Mouse (Mus musculus) liver, embryonic 14.5 days (tissue): ENCODE measurements around the gene Uox. TPM values are rescaled to one million over a fixed set of nuclear protein-coding genes. Genes with fewer than 3 reads are reported as not detected.

Source experiments
- ATAC-seq: fragments of 200-750 bp; cut with Nextera tagmentation; 2 replicates; pipeline ENCODE4 v1.8.0; 2017; ENCODE audit warnings: moderate number of reproducible peaks, mild to moderate bottlenecking, moderate library complexity; ENCODE audit not compliant: insufficient read depth
- DNase-seq, 3 experiments: peaks; one replicate each; pipeline ENCODE4 v3.0.0-alpha.2; 2012 to 2013; ENCODE audit warnings: low read depth in 3 of 3, low spot score in 3 of 3
- H3K27ac ChIP-seq: fragments of 300-500 bp; sonication (generic); 2 replicates; pipeline ENCODE4 v1.5.1; 2014; ENCODE audit warnings: moderate library complexity, mild to moderate bottlenecking, control low read depth, inconsistent platforms
- H3K27me3 ChIP-seq: fragments of 300-500 bp; sonication (generic); 2 replicates; pipeline ENCODE4 v1.6.1; 2014; ENCODE audit warnings: mild to moderate bottlenecking, low read length, moderate library complexity; ENCODE audit not compliant: control insufficient read depth, insufficient read depth
- H3K36me3 ChIP-seq: fragments of 300-500 bp; sonication (generic); replicated peaks from 2 replicates; pipeline ENCODE4 v1.6.1; 2014; ENCODE audit warnings: low read depth; ENCODE audit not compliant: control insufficient read depth, insufficient read depth
- H3K4me1 ChIP-seq, 2 experiments: fragments of 200-500 bp in 1 of 2; fragments of 300-500 bp in 1 of 2; sonication (generic) in 1 of 2; replicated peaks; 2 replicates each; pipeline ENCODE4 v1.6.1; 2012 to 2014; ENCODE audit warnings: antibody characterized with exemption in 1 of 2, inconsistent platforms in 1 of 2, low read length in 1 of 2; ENCODE audit not compliant: control insufficient read depth in 2 of 2, insufficient read depth in 2 of 2
- H3K4me2 ChIP-seq: fragments of 300-500 bp; sonication (generic); 2 replicates; pipeline ENCODE4 v1.6.1; 2014; ENCODE audit warnings: low read depth, mild to moderate bottlenecking, control low read depth, moderate library complexity
- H3K4me3 ChIP-seq, 2 experiments: fragments of 200-500 bp in 1 of 2; fragments of 300-500 bp in 1 of 2; sonication (generic) in 1 of 2; 2 replicates each; pipeline ENCODE4 v1.5.1; 2012 to 2014; ENCODE audit warnings: low read depth in 2 of 2, low read length in 2 of 2, mild to moderate bottlenecking in 2 of 2, control low read depth in 1 of 2, inconsistent platforms in 1 of 2, moderate library complexity in 1 of 2; ENCODE audit not compliant: insufficient read depth in 1 of 2
- H3K9ac ChIP-seq: fragments of 300-500 bp; sonication (generic); replicated peaks from 2 replicates; pipeline ENCODE4 v1.6.1; 2014; ENCODE audit warnings: mild to moderate bottlenecking, control low read depth, moderate library complexity
- H3K9me3 ChIP-seq: fragments of 300-500 bp; sonication (generic); 2 replicates; pipeline ENCODE4 v1.6.1; 2016; ENCODE audit warnings: low read length, mixed read lengths; ENCODE audit not compliant: control insufficient read depth
- CTCF ChIP-seq: IDR thresholded peaks from 2 replicates; pipeline ENCODE4 v1.5.1; 2016; ENCODE audit warnings: antibody characterized with exemption, low read depth, control low read depth
- EP300 ChIP-seq: IDR thresholded peaks from 2 replicates; pipeline ENCODE4 v1.6.1; 2016; ENCODE audit warnings: antibody characterized with exemption, low read depth
- WGBS: fragments of 180-500 bp; shearing (Covaris S2); extraction: QIAGEN DNeasy Blood & Tissue Kit; methylation state at CpG from one replicate; pipeline ENCODE4 v1.1.7; 2014; ENCODE audit not compliant: insufficient replicate concordance; 5-methylcytosine and 5-hydroxymethylcytosine counted together
- polyA plus RNA-seq, 2 experiments: library from polyadenylated mRNA; depleted of rRNA in 1 of 2; stranded (reverse) in 1 of 2; unstranded in 1 of 2; fragments of >200 nt; fragmentation: Nextera tagmentation in 1 of 2; extraction: Ambion mirVana in 1 of 2; gene quantifications; 2 replicates each; pipeline versions ENCODE4 v1.2.1 to v1.2.3; 2012 to 2014

Uox gene
- polyA plus RNA-seq, 2 experiments, result 4.3 to 6.4 TPM

GRCm38 (mm10) chr3:146617946-146618345 lies 47.7 kb downstream of the Uox start:
- ATAC-seq (peak; percentile 40; the same call in 1 of the 2 replicates), DNase-seq (no peak)
- TF ChIP-seq CTCF (no peak), EP300 (no peak)
- no peak overlapping the region for H3K4me2 ChIP-seq
- no peaks in the 10 kb centered on the region for H3K36me3 ChIP-seq
- no peaks in the 10 kb centered on the region for H3K9me3 ChIP-seq
- H3K9ac ChIP-seq, result no peak overlapping the region
- H3K27ac ChIP-seq, result no peak overlapping the region
- no peaks in the 10 kb centered on the region; the same call in 1 of the 2 replicates for H3K27me3 ChIP-seq
- H3K4me1 ChIP-seq, result peaks cover 4 to 8% of the 10 kb centered on the region in 2 experiments
- H3K4me3 ChIP-seq, result no peak overlapping the region

DNA sequence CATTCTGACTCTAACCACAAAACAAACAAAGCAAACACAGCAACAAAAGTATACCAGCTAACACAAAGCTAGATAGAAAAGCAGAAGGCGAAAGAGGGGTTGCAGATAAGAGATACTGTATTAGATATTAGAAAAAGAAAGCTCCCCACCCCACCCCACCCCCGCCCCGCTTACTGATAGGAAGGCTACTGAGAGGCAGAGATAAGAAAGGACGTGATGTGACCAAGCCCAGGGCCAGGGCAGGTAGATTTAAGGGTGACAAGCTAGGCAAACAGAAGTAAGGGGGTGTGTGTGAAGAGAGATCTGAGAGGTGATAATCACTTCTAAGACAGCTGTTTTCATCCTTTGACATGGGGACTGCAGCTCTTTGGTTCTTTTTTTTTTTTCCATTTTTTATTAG lies 48.1 kb downstream of the Uox start:
- peak; percentile 69; the same call in 1 of the 2 replicates for ATAC-seq
- no peak overlapping the region for H3K9ac ChIP-seq
- 20% methylated on average over 4 of the region's 4 CpGs for WGBS

GRCm38 (mm10) chr3:146620101-146620500 lies 49.9 kb downstream of the Uox start:
- H3K9me3 ChIP-seq, result no peaks in the 10 kb centered on the region
- no peak overlapping the region for H3K27ac ChIP-seq
- H3K4me1 ChIP-seq, result peaks cover 4 to 8% of the 10 kb centered on the region in 2 experiments
- no peak overlapping the region for H3K9ac ChIP-seq
- no peak for ATAC-seq
- H3K4me3 ChIP-seq, result no peak overlapping the region
- H3K36me3 ChIP-seq, result no peaks in the 10 kb centered on the region
- no peaks in the 10 kb centered on the region; the same call in 1 of the 2 replicates for H3K27me3 ChIP-seq
- TF ChIP-seq CTCF, result no peak
- TF ChIP-seq EP300, result no peak
- WGBS, result 73% methylated on average over 10 of the region's 10 CpGs
- DNase-seq, result no peak
- H3K4me2 ChIP-seq, result no peak overlapping the region

More for the DNA sequence above, 48.1 kb downstream of the Uox start:
- H3K4me1 ChIP-seq, result peaks cover 4 to 8% of the 10 kb centered on the region in 2 experiments
- no peaks in the 10 kb centered on the region for H3K9me3 ChIP-seq
- H3K36me3 ChIP-seq, result no peaks in the 10 kb centered on the region
- no peak overlapping the region for H3K4me3 ChIP-seq
- no peak for TF ChIP-seq CTCF
- no peak for TF ChIP-seq EP300
- no peak overlapping the region for H3K4me2 ChIP-seq
- DNase-seq, result no peak
- H3K27me3 ChIP-seq, result no peaks in the 10 kb centered on the region; the same call in 1 of the 2 replicates
- H3K27ac ChIP-seq, result no peak overlapping the region

DNA sequence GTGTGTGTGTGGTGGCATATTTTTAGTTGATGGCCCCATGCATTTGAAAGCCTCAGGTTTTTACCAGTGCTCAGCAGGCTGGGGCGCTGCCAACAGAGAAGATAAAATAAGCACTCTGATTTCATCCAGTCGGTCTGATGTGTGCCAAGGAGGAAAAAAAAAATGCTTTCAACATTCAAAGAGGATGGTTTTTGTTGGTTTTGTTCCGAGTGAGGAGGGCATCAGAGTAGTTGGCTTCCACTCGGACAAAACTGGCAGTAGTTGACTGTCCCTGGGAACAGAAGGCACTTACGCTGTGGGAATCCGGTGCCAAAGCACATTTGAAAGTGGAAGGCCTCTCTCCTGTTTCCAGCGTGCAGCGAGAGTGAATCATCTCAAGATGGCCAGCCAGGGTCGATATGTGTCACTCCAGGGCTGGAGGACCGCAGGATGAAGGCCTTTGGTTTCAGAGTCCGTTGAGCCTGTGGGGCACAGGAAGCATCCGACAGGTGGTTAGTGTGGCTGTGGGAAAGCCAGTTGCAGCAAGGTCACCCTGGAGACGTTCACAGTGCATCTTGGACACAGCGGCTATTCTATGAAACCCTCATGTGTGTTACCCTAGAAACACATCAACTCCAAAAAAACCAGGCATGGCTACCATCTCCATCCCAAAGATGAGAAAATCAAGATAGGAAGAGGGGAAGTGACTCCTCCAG lies 50.5 kb downstream of the Uox start:
- TF ChIP-seq CTCF, result no peak
- no peak for TF ChIP-seq EP300
- ATAC-seq (no peak), DNase-seq (no peak)
- H3K36me3 ChIP-seq, result no peaks in the 10 kb centered on the region
- H3K4me3 ChIP-seq, result no peak overlapping the region
- WGBS, result 68% methylated on average over 14 of the region's 14 CpGs
- H3K27ac ChIP-seq, result no peak overlapping the region
- no peaks in the 10 kb centered on the region; the same call in 1 of the 2 replicates for H3K27me3 ChIP-seq
- no peaks in the 10 kb centered on the region for H3K9me3 ChIP-seq
- no peak overlapping the region for H3K4me2 ChIP-seq
- H3K9ac ChIP-seq, result no peak overlapping the region
- peaks cover 4 to 8% of the 10 kb centered on the region in 2 experiments for H3K4me1 ChIP-seq

- DNase-seq (no peak), ATAC-seq (no peak)
- H3K4me3 ChIP-seq, result no peak overlapping the region
- no peak for TF ChIP-seq CTCF
- H3K27ac ChIP-seq, result no peak overlapping the region
- H3K4me1 ChIP-seq, result peaks cover 4 to 8% of the 10 kb centered on the region in 2 experiments
- no peaks in the 10 kb centered on the region for H3K36me3 ChIP-seq
- H3K4me2 ChIP-seq, result no peak overlapping the region
- H3K27me3 ChIP-seq, result no peaks in the 10 kb centered on the region; the same call in 1 of the 2 replicates
- H3K9me3 ChIP-seq, result no peaks in the 10 kb centered on the region
- WGBS, result 72% methylated on average over 11 of the region's 11 CpGs
- no peak overlapping the region for H3K9ac ChIP-seq
These were observed 51.7 kb downstream of the Uox start for GRCm38 (mm10) chr3:146621966-146622365.
